Mouse (Mus musculus): ENCODE measurements around the gene Platr17. TPM values are rescaled to one million over a fixed set of nuclear protein-coding genes. Genes with fewer than 3 reads are reported as not detected.

The Platr17 gene
- polyA plus RNA-seq, 1 experiment from 2014 or later, result 0.55 TPM

DNA sequence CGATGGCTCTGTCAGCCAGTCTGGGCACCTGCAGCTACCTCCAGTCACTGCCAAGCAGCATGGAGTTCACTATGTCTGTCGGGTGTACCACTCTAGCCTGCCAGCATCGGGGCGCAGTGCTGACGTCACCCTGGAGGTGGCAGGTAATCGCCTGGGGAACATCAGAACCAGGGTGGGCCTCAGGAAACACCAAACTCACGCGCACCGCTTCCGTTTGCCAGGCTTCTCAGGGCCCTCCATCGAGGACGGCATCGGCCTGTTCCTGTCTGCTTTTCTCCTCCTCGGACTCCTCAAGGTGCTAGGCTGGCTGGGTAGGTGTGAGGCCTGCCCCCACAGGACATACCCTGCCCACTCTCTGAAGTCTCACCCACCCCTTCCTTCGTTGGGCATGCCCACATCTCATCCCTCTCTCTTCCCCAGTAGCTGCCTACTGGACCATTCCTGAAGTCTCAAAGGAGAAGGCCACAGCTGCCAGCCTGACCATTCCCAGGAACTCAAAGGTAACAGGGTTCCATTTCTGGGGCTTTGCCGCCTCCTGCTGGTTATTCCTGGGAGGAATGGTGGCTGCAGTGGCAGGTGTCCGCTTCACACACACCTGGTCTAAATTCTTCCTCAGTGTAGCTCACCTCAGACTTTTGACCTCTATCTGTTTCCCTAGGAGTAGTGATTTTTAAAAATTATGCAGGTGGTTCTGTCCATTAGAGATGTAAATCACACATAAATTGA is 21.4 kb downstream of the Platr17 start:
- H3K36me3 ChIP-seq, result peaks cover 22% of the 10 kb centered on the region; the same call in 1 of the 2 replicates
- H3K4me2 ChIP-seq (replicated peaks), result no peak overlapping the region
- no peaks in the 10 kb centered on the region for H3K9me3 ChIP-seq
- H3K4me1 ChIP-seq, result peaks cover 21% of the 10 kb centered on the region
- no peak overlapping the region for H3K4me3 ChIP-seq
- H3K27ac ChIP-seq, result no peak overlapping the region
- H3K9ac ChIP-seq, result no peak overlapping the region
- ATAC-seq (ENCODE audit: low FRiP score, low read depth), result no peak
- H3K27me3 ChIP-seq, result no peaks in the 10 kb centered on the region
- WGBS, result 75% methylated on average over 17 of the region's 17 CpGs

DNA sequence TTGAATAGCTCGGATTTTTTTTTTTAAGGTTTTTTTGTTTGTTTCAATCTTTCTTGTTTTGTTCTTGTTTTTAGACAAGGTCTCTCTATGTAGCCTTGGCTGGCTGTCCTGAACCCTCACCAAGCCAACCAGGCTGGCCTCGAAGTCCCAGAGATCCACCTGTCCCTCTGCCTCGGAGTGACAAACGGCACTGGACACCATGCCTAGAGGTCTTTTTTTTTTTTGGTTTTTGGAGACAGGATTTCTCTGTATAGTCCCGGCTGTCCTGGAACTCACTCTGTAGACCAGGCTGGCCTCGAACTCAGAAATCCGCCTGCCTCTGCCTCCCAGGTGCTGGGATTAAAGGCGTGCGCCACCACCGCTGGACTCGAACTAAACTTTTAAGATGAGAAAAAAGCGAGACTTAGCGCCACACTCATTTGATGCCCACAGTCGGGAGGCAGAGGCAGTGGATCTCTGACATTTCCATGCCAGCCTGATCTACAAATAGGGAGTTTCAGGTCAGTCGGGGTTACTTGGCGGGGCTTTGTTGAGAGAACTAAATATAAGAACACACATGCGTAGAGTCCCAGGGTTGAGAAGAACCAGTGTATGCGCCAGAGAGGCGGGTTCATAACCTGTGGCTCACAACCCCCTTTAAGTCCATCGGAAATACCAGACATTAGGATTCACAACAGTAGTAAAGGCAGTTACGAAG is 23.5 kb downstream of the Platr17 start:
- Histone ChIP-seq H3K9ac (peak overlapping the region; percentile 89), H3K4me2 (replicated peaks) (peak overlapping the region; percentile 98), H3K27ac (no peak overlapping the region), H3K36me3 (peaks cover 37% of the 10 kb centered on the region), H3K27me3 (no peaks in the 10 kb centered on the region), H3K4me1 (peaks cover 24% of the 10 kb centered on the region), H3K4me3 (peak overlapping the region; percentile 87), H3K9me3 (no peaks in the 10 kb centered on the region)
- 63% methylated on average over 21 of the region's 21 CpGs for WGBS
- ATAC-seq (ENCODE audit: low FRiP score, low read depth), result no peak

DNA sequence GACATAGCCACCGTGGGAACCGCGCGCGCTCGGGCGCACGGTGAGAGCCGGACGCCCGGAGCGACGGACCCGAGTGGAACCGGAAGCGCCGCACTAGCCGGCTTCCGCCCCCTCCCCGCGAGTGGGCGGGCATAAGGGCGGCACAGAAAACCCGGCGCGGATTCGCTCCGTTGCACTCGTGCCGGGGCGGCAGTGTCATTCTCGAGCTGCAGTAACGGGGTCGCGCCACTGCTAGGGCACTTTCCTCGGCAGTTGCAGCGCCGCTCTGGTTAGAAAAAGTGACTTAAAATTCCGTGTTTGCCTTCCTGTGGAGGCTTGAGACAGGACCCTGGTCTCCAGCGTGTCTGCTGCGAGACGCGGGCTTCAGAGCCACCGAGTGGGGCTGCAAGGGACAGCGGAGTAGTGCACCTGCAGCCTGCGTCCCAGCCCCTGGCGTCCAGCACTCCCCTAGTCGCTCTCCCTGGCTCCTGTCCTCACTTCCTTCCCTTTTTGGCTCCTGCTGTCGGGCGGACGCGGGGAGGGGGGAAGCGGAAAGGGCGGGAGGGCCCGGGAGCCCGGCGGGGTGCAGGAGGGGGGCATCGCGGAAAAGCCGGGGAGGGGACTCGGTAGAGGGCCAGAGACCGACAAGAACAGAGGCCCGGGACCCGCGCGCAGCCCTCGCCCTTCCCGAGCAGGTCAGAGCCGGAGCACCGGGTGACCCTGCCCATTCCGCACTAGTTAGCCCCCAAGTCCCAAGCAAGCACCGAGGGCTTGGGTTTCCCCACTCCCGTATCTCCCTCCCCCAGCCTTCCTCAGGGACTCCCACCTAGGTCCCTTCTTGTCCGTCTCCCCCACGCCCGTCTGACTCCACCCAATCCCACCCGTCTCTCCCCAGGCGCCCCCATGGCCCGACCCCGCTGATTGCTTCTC is 24.7 kb downstream of the Platr17 start, which contains the start of gene Rgl2:
Gene Rgl2, plus strand, starts transcription at position 173 of the 909 bp plus-strand sequence.
- peak; percentile 77 for ATAC-seq (ENCODE audit: low FRiP score, low read depth)
- H3K4me1 ChIP-seq, result peaks cover 24% of the 10 kb centered on the region

DNA sequence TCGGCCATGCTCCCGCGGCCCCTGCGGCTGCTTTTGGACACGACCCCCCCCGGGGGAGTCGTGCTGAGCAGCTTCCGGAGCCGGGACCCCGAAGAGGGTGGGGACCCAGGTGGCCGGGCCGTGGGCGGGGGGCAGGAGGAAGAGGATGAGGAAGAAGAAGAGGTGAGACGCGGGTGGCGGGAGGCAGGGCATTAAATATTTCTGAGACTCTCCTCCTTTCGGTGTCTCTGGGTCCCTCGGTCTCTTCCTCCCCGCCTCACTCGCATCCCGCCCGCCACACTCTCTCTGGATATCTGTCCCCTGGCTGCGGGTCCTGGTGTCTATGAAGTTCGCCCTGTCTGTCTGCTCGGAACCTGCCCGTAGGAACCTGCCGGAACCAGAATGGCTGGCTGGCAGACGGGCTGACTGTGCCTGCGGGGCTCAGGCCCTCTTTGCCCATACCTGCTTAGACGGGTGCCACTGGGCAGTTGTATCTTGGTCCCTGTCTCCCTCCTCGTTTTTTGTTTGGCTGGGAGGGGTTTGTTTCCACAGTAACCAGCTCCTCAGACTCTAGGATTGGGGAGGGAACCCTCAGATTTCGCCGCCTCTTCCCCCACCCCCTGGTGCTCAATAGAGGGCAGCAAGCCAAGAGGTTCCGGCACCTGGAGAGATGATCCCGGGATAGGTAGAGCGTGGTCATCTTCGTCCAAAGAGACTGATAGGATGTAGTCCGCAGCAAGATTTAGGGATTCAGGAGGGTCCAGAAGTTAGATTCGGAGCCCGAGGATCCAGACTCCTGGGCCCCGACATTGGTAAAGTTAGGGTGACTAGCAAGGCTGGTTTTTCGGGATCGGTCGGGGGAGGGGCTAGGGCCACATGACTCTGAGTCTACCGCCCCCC is 25.6 kb downstream of the Platr17 start:
- Histone ChIP-seq H3K27ac (peak overlapping the region; percentile 96), H3K4me1 (peaks cover 24% of the 10 kb centered on the region), H3K4me2 (replicated peaks) (peak overlapping the region; percentile 98), H3K4me3 (peak overlapping the region; percentile 87), H3K36me3 (peaks cover 52% of the 10 kb centered on the region), H3K9ac (peak overlapping the region; percentile 89), H3K27me3 (no peaks in the 10 kb centered on the region), H3K9me3 (no peaks in the 10 kb centered on the region)
- under 1% methylated on average over 45 of the region's 45 CpGs for WGBS
- ATAC-seq (ENCODE audit: low FRiP score, low read depth), result peak; percentile 10; the same call in 1 of the 2 replicates

More for the DNA sequence above, 24.7 kb downstream of the Platr17 start, which contains the start of gene Rgl2:
- WGBS, result 0% methylated on average over 76 of the region's 80 CpGs
- Histone ChIP-seq H3K27me3 (no peaks in the 10 kb centered on the region), H3K27ac (peak within 1 kb of the TSS; percentile 96), H3K36me3 (peaks cover 50% of the 10 kb centered on the region), H3K9me3 (no peaks in the 10 kb centered on the region), H3K4me2 (replicated peaks) (peak within 1 kb of the TSS; percentile 98), H3K4me3 (peak within 1 kb of the TSS; percentile 87), H3K9ac (peak within 1 kb of the TSS; percentile 89)

GRCm38 (mm10) chr17:33931159-33931866 is 26.4 kb downstream of the Platr17 start:
- Histone ChIP-seq H3K27ac (no peak overlapping the region), H3K4me2 (replicated peaks) (peak overlapping the region; percentile 98), H3K4me1 (peaks cover 24% of the 10 kb centered on the region), H3K9me3 (no peaks in the 10 kb centered on the region), H3K4me3 (peak overlapping the region; percentile 87), H3K9ac (peak overlapping the region; percentile 89), H3K36me3 (peaks cover 52% of the 10 kb centered on the region), H3K27me3 (no peaks in the 10 kb centered on the region)
- ATAC-seq (ENCODE audit: low FRiP score, low read depth), result no peak
- WGBS, result 37% methylated on average over 18 of the region's 18 CpGs

- H3K36me3 ChIP-seq, result peaks cover 55% of the 10 kb centered on the region
- WGBS, result 91% methylated on average over 11 of the region's 11 CpGs
Measured at GRCm38 (mm10) chr17:33931947-33932346, 27.0 kb downstream of the Platr17 start.

DNA sequence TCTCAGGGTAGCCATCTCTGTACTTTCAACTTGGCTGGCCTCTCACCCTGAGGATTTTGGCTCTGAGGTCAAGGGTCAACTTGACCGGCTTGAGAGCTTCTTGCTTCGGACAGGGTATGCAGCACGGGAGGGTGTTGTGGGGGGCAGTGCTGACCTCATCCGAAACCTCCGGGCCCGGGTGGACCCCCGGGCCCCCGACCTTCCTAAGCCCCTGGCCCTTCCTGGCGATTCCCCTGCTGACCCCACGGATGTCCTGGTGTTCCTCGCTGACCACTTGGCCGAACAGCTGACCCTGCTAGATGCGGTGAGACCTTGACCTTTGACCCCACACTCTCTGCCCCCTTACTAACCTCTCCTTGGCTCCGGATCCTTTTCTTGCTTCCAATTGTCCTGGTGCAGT is 27.5 kb downstream of the Platr17 start:
- H3K9ac ChIP-seq, result no peak overlapping the region
- H3K27me3 ChIP-seq, result no peaks in the 10 kb centered on the region
- no peak overlapping the region for H3K4me3 ChIP-seq
- WGBS, result 88% methylated on average over 14 of the region's 14 CpGs
- H3K9me3 ChIP-seq, result no peaks in the 10 kb centered on the region
- ATAC-seq (ENCODE audit: low FRiP score, low read depth), result no peak
- H3K4me2 ChIP-seq (replicated peaks), result no peak overlapping the region
- peaks cover 24% of the 10 kb centered on the region for H3K4me1 ChIP-seq
- no peak overlapping the region for H3K27ac ChIP-seq
- H3K36me3 ChIP-seq, result peaks cover 56% of the 10 kb centered on the region

More at GRCm38 (mm10) chr17:33931947-33932346, 27.0 kb downstream of the Platr17 start:
- ATAC-seq (ENCODE audit: low FRiP score, low read depth), result no peak
- Histone ChIP-seq H3K4me3 (peak overlapping the region; percentile 87; the same call in 1 of the 2 replicates), H3K9me3 (no peaks in the 10 kb centered on the region), H3K4me2 (replicated peaks) (peak overlapping the region; percentile 98; the same call in 1 of the 2 replicates), H3K9ac (no peak overlapping the region), H3K27me3 (no peaks in the 10 kb centered on the region), H3K27ac (no peak overlapping the region), H3K4me1 (peaks cover 24% of the 10 kb centered on the region)

DNA sequence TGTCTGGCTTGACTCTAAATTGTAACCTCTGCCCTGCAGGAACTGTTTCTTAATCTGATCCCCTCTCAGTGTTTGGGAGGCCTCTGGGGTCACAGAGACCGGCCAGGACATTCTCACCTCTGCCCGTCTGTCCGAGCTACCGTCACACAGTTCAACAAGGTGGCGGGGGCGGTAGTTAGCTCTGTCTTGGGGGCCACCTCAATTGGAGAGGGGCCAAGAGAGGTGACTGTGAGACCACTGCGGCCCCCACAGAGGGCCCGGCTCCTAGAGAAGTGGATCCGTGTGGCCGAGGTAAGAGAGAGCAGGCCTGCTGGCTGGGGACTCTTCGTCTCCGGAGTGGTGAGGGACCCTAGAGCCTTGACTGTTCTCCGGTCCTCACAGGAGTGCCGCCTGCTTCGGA is 28.0 kb downstream of the Platr17 start:
- H3K9me3 ChIP-seq, result no peaks in the 10 kb centered on the region
- no peak overlapping the region for H3K9ac ChIP-seq
- H3K27me3 ChIP-seq, result no peaks in the 10 kb centered on the region
- ATAC-seq (ENCODE audit: low FRiP score, low read depth), result no peak
- peaks cover 58% of the 10 kb centered on the region for H3K36me3 ChIP-seq
- H3K4me2 ChIP-seq (replicated peaks), result no peak overlapping the region
- 88% methylated on average over 15 of the region's 15 CpGs for WGBS
- H3K4me3 ChIP-seq, result no peak overlapping the region
- H3K4me1 ChIP-seq, result peaks cover 21% of the 10 kb centered on the region
- H3K27ac ChIP-seq, result no peak overlapping the region

GRCm38 (mm10) chr17:33935422-33936055 is 30.6 kb downstream of the Platr17 start:
- Histone ChIP-seq H3K9ac (no peak overlapping the region), H3K4me3 (no peak overlapping the region), H3K9me3 (no peaks in the 10 kb centered on the region), H3K27ac (no peak overlapping the region), H3K36me3 (peaks cover 69% of the 10 kb centered on the region), H3K4me1 (peaks cover 24% of the 10 kb centered on the region), H3K4me2 (replicated peaks) (no peak overlapping the region), H3K27me3 (no peaks in the 10 kb centered on the region)
- ATAC-seq (ENCODE audit: low FRiP score, low read depth), result no peak
- 86% methylated on average over 21 of the region's 21 CpGs for WGBS

DNA sequence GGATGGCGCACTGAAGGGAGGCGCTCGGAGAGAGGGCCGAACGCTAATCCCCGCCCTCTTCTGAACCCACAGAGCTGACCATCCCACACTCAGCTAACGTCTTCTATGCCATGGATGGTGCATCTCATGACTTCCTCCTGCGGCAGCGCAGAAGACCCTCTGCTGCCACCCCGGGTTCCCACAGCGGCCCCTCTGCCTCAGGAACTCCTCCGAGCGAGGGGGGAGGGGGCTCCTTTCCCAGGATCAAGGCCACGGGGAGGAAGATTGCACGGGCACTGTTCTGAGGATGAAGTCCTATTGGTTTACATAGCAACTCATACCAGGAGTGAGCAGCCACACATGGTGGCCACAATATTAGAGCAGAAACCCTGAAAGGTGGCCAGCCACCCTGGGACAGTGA is 32.1 kb downstream of the Platr17 start:
- Histone ChIP-seq H3K27me3 (no peaks in the 10 kb centered on the region), H3K4me2 (replicated peaks) (no peak overlapping the region), H3K36me3 (peaks cover 68% of the 10 kb centered on the region), H3K9ac (no peak overlapping the region), H3K4me3 (no peak overlapping the region), H3K4me1 (peaks cover 21% of the 10 kb centered on the region), H3K9me3 (no peaks in the 10 kb centered on the region), H3K27ac (no peak overlapping the region)
- 83% methylated on average over 15 of the region's 15 CpGs for WGBS
- no peak for ATAC-seq (ENCODE audit: low FRiP score, low read depth)
